Mouse (Mus musculus) C2C12 (cell line): ENCODE measurements around the gene Ankrd63. TPM values are rescaled to one million over a fixed set of nuclear protein-coding genes. Genes with fewer than 3 reads are reported as not detected.

ENCODE experiments used
- H3K27me3 ChIP-seq: one replicate; pipeline ENCODE4 v1.6.1; 2011; ENCODE audit not compliant: control insufficient read depth, insufficient read depth, insufficient read length
- H3K36me3 ChIP-seq: one replicate; pipeline ENCODE4 v1.6.1; 2011; ENCODE audit not compliant: control insufficient read depth, insufficient read depth
- H3K4me3 ChIP-seq: one replicate; pipeline ENCODE4 v1.5.1; 2011; ENCODE audit warnings: mild to moderate bottlenecking, control low read depth; ENCODE audit not compliant: poor library complexity, insufficient read depth, severe bottlenecking
- H3K79me2 ChIP-seq: one replicate; pipeline ENCODE4 v1.6.1; 2011; ENCODE audit not compliant: control insufficient read depth, insufficient read depth
- H3K79me3 ChIP-seq: one replicate; pipeline ENCODE4 v1.6.1; 2011; ENCODE audit warnings: low read depth, control low read depth
- H3ac ChIP-seq: one replicate; pipeline ENCODE3; 2011; ENCODE audit warnings: low read depth; ENCODE audit not compliant: control insufficient read depth, insufficient read length
- CEBPB ChIP-seq: IDR thresholded peaks from one replicate; pipeline ENCODE4 v1.6.1; 2011; ENCODE audit warnings: low read depth, mild to moderate bottlenecking, control low read depth, moderate library complexity
- CTCF ChIP-seq: IDR thresholded peaks from one replicate; pipeline ENCODE4 v1.5.1; 2011; ENCODE audit not compliant: control insufficient read depth, insufficient read depth, insufficient read length
- FOSL1 ChIP-seq: IDR thresholded peaks from one replicate; pipeline ENCODE4 v1.8.0; 2011; ENCODE audit warnings: mild to moderate bottlenecking, low read length; ENCODE audit not compliant: poor library complexity, insufficient read depth, severe bottlenecking
- MAX ChIP-seq: IDR thresholded peaks from one replicate; pipeline ENCODE4 v1.6.1; 2011; ENCODE audit warnings: mild to moderate bottlenecking, control low read depth
- MYOD1 ChIP-seq: IDR thresholded peaks from one replicate; pipeline ENCODE4 v1.6.1; 2011; ENCODE audit warnings: low read depth; ENCODE audit not compliant: control insufficient read depth, insufficient read length
- MYOG ChIP-seq: IDR thresholded peaks from one replicate; pipeline ENCODE4 v1.6.1; 2011; ENCODE audit not compliant: control insufficient read depth, insufficient read length; ENCODE audit errors: extremely low read depth
- USF1 ChIP-seq: IDR thresholded peaks from one replicate; pipeline ENCODE4 v1.6.1; 2011; ENCODE audit warnings: low read depth, mild to moderate bottlenecking, control low read depth, moderate library complexity
- polyA plus RNA-seq: library from polyadenylated mRNA; unstranded; fragments of >200 nt; fragmentation: generic; extraction: Trizol; gene quantifications from one replicate; pipeline ENCODE4 v1.2.1, GENCODE M21; 2012; ENCODE audit warnings: missing spikeins

The Ankrd63 gene
- polyA plus RNA-seq, 1 experiment = 0.02 TPM

DNA sequence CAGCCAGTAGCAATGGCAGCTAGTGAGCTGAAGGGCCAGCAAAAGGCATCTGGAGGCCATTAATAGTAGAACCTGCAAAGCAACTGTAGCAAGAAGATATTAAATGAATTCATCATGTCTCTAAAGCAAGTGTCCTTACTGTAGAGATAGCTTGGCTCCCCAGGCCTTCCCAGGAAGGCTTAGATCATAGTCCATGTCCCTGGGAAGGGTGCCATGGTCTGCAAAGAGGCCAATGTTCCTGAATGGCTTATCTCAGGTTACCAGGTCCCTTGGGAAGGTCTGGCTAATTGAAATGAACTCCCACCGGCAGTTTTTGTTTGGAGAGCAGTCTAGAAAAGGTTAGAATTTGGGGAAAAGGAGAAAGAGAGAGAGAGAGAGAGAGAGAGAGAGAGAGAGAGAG is 32.0 kb downstream of the Ankrd63 start:
- H3K79me2 ChIP-seq = no peaks in the 10 kb centered on the region
- TF ChIP-seq MYOD1 = no peak
- TF ChIP-seq CEBPB = no peak
- no peak for TF ChIP-seq FOSL1
- no peaks in the 10 kb centered on the region for H3K36me3 ChIP-seq
- no peaks in the 10 kb centered on the region for H3K79me3 ChIP-seq
- H3K4me3 ChIP-seq = no peak overlapping the region
- H3ac ChIP-seq = no peak overlapping the region
- H3K27me3 ChIP-seq = peaks cover 19% of the 10 kb centered on the region

DNA sequence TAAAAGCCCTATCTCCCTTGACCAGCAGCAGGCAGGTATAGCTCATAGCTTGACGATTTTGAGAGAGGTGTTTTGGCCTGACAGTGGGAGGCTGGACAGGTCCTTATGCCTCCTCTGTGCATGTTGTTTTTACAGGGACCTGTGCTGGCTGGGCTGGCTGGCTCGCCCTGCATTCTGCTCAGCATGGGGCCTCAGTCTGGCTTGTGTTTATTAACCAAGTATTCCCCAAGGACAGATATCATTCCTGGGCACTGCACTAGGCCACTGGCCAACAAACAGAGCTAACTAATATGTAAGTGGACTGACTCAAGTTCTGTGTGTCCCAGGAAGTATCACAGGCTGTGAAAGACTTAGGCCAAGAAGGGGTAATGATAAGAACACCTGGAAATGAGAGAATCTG is 34.0 kb downstream of the Ankrd63 start:
- TF ChIP-seq MAX (no peak), CEBPB (no peak), USF1 (no peak), MYOD1 (no peak), FOSL1 (no peak), CTCF (no peak)
- no peak overlapping the region for H3ac ChIP-seq
- no peak overlapping the region for H3K4me3 ChIP-seq
- no peaks in the 10 kb centered on the region for H3K36me3 ChIP-seq
- H3K79me2 ChIP-seq = no peaks in the 10 kb centered on the region
- peaks cover 9% of the 10 kb centered on the region for H3K27me3 ChIP-seq
- H3K79me3 ChIP-seq = no peaks in the 10 kb centered on the region

GRCm38 (mm10) chr2:118669245-118669644 is 34.5 kb downstream of the Ankrd63 start:
- no peak overlapping the region for H3ac ChIP-seq
- H3K79me3 ChIP-seq = no peaks in the 10 kb centered on the region
- H3K79me2 ChIP-seq = no peaks in the 10 kb centered on the region
- no peak overlapping the region for H3K4me3 ChIP-seq
- TF ChIP-seq CTCF (no peak), MYOG (no peak), MYOD1 (no peak), MAX (no peak), FOSL1 (no peak)
- no peaks in the 10 kb centered on the region for H3K36me3 ChIP-seq
- H3K27me3 ChIP-seq = peaks cover 6% of the 10 kb centered on the region

DNA sequence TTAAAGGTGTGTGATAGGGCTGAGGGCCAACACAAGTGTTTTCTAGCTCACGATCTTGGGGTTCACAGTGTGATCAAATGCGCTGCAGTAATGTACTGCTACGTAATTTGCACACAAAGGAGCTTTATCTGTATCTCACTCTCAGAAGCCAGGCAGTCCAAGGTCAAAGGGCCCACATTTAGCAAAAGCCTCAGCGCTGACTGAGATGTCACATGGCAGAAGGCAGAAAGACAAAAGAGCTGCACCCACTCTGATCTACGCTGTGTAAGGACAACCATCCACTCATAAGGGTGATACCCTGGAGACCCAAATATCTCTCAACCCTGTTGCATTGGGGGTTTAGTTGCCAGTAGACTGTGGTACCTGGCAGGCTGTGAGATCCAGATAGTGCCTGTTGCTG is 36.6 kb downstream of the Ankrd63 start:
- no peak overlapping the region for H3K4me3 ChIP-seq
- TF ChIP-seq CEBPB (no peak), MYOG (no peak), FOSL1 (no peak)
- H3K36me3 ChIP-seq = no peaks in the 10 kb centered on the region
- no peaks in the 10 kb centered on the region for H3K27me3 ChIP-seq
- H3ac ChIP-seq = no peak overlapping the region
- no peaks in the 10 kb centered on the region for H3K79me3 ChIP-seq
- no peaks in the 10 kb centered on the region for H3K79me2 ChIP-seq

GRCm38 (mm10) chr2:118665616-118666015 is 38.1 kb downstream of the Ankrd63 start:
- no peak overlapping the region for H3K4me3 ChIP-seq

GRCm38 (mm10) chr2:118664975-118665516 is 38.7 kb downstream of the Ankrd63 start:
- H3K79me2 ChIP-seq = no peaks in the 10 kb centered on the region
- H3ac ChIP-seq = no peak overlapping the region
- H3K79me3 ChIP-seq = no peaks in the 10 kb centered on the region
- no peak overlapping the region for H3K4me3 ChIP-seq
- H3K36me3 ChIP-seq = no peaks in the 10 kb centered on the region
- H3K27me3 ChIP-seq = no peaks in the 10 kb centered on the region
- TF ChIP-seq FOSL1 (no peak), MAX (no peak), MYOG (no peak), CTCF (no peak), USF1 (no peak), MYOD1 (no peak), CEBPB (no peak)

More at GRCm38 (mm10) chr2:118665616-118666015, 38.1 kb downstream of the Ankrd63 start:
- H3K36me3 ChIP-seq = no peaks in the 10 kb centered on the region
- no peaks in the 10 kb centered on the region for H3K79me3 ChIP-seq
- TF ChIP-seq MAX = no peak
- TF ChIP-seq USF1 = no peak
- TF ChIP-seq CTCF = no peak
- TF ChIP-seq MYOD1 = no peak
- no peak for TF ChIP-seq CEBPB
- no peak for TF ChIP-seq MYOG
- no peak for TF ChIP-seq FOSL1
- H3ac ChIP-seq = no peak overlapping the region
- H3K79me2 ChIP-seq = no peaks in the 10 kb centered on the region
- H3K27me3 ChIP-seq = no peaks in the 10 kb centered on the region
